Mouse (Mus musculus) CD4-positive, CD25-positive, alpha-beta regulatory T cell, adult 9 weeks (primary cell): ENCODE measurements around the gene D11Wsu47e. TPM values are rescaled to one million over a fixed set of nuclear protein-coding genes. Genes with fewer than 3 reads are reported as not detected.

Experiments
- polyA plus RNA-seq: library from polyadenylated mRNA; unstranded; fragments of 100-300 nt; shearing (Covaris generic); gene quantifications from one replicate; pipeline ENCODE4 v1.2.1, GENCODE M21; 2017

D11Wsu47e gene
- polyA plus RNA-seq: 25.4 TPM

GRCm38 (mm10) chr11:113683957-113684706, at the start of gene D11Wsu47e, which contains the start of gene Fam104a:
Gene D11Wsu47e, plus strand, starts transcription at chr11:113684412.
Gene Fam104a, minus strand, starts transcription at chr11:113684155.

GRCm38 (mm10) chr11:113648690-113649352, 35.4 kb upstream of the D11Wsu47e start, which contains the start of gene Cog1:
Gene Cog1, plus strand, starts transcription at chr11:113649169.

GRCm38 (mm10) chr11:113649353-113650210, 34.6 kb upstream of the D11Wsu47e start, which contains the start of gene Slc39a11:
Gene Slc39a11, minus strand, starts transcription at chr11:113650079.

GRCm38 (mm10) chr11:113709731-113710256, 25.6 kb downstream of the D11Wsu47e start, which contains the start of gene Cpsf4l:
Gene Cpsf4l, minus strand, starts transcription at chr11:113710017.

Other genes with a start within 250 kb of the D11Wsu47e start
- 0.12 TPM for gene Sstr2, start 65.1 kb upstream of the D11Wsu47e start, polyA plus RNA-seq
- gene Cog1, start 35.2 kb upstream of the D11Wsu47e start, polyA plus RNA-seq: 11.8 TPM
- gene Slc39a11, start 34.3 kb upstream of the D11Wsu47e start, polyA plus RNA-seq: 50.0 TPM
- 12.5 TPM for gene Fam104a, start 257 bp upstream of the D11Wsu47e start, polyA plus RNA-seq
- gene Cpsf4l, start 25.6 kb downstream of the D11Wsu47e start, polyA plus RNA-seq: 0.27 TPM
- gene Cdc42ep4, start 67.5 kb downstream of the D11Wsu47e start, polyA plus RNA-seq: 8.1 TPM